Mouse (Mus musculus) central nervous system, embryonic 14 days (tissue): ENCODE data around the gene Iqgap1. TPM values are rescaled to one million over a fixed set of nuclear protein-coding genes. Genes with fewer than 3 reads are reported as not detected.

Experiments
- polyA plus RNA-seq: library from polyadenylated mRNA; depleted of rRNA; stranded (reverse); fragments of >200 nt; gene quantifications from 2 replicates; pipeline ENCODE4 v1.2.3, GENCODE M21; 2012; rRNA removed

Gene Iqgap1
- polyA plus RNA-seq = 24.8 and 30.0 TPM in 2 replicates

DNA sequence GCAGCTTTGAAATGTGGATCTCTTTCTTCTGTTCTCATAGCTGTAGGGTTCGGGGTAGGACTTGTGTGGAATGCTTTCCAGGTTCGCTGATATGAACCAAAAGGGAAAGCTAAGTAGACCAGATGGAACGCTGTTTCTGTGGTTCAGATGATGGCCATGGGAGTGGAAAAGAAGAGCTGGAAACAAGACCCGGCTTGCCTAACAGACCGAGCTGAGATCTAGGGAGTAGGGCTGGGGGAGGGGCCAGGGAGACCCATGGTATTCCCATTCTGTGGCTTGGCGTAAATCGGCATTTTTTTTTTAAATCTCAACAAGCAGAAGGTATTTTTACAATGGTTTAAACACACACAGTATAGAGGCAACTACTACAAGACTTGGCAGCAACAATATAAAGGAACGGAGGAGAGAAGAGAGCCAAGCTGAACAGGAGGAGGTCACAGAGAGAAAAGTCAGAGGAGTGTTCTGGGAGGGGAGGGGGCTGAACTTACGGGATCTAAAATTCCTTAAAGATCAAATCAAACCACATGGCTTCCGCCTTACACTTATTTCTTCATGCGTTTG lies at the start of gene Iqgap1:
Iqgap1 (minus strand) TSS at position 132 of the 561 bp plus-strand sequence.

DNA sequence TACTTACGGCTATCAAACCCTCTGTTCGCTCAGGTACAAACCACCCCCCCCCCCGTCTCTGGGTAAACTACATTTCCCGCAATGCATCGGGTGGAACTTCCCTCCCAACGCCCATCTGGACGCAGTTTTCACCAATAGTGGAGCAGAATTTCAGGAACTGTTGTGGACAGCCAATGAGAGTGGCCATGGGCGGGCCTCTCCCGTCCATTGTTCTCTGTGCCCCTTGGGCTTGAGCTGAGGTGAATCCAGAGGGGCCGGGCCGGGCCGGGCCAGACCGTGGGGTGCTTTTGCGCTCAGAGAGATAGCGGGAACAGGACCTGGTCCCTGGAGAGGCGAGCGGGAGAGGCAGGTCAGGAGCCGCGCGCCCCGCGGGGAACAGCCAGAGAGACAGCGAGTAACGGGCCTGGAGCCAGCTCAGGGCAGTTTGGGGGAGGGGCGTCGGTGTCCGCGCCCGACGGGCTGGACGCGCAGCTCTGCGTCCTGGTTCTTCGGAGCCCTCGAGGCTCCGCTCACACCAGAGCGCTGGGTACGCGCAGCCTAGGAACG lies 35.0 kb upstream of the Iqgap1 start, which contains the start of gene Zscan2:
Zscan2 (plus strand) TSS at position 192 of the 546 bp plus-strand sequence.

DNA sequence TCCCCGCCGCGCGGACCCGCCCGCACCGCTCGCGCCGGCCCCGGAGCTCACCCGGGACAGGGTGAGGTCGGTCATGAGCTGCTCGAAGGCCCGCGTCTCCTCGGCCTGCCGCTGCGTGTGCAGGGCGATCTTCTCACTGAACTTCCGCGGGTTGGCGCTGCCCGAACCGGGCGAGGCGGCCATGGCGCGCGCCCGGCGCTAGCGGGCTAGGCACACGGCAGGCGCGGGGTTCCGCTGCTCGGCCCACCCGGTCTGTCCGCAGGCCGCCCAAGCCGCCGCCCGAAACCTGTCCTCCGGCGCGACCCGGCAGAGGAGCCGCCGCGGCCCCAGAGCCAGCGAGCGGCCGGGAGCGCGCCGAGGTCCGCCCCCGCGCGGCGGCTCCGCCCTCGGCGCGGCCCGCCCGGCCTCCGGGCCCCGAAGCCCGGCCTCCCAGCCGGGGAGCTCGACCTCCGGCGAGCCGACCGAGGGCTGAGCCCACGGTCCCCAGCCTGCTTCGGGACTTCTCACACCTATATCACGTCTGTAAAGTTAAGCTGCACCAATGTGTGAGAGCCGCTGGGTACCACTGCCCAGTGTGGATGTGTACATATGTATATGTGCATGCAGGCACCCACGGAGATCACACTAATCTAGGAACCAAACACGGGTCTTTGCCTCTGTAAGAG lies 137.1 kb downstream of the Iqgap1 start, which contains the start of gene Crtc3:
Crtc3 (minus strand) TSS at position 322 of the 665 bp plus-strand sequence.

Other genes with a start within 250 kb of the Iqgap1 start
- gene Crtc3, start 137.1 kb downstream of the Iqgap1 start, polyA plus RNA-seq = 11.4 and 14.0 TPM in 2 replicates
- gene Zscan2, start 34.9 kb upstream of the Iqgap1 start, polyA plus RNA-seq = 36.5 and 36.8 TPM in 2 replicates
- gene Wdr73, start 75.3 kb upstream of the Iqgap1 start, polyA plus RNA-seq = 32.5 and 33.7 TPM in 2 replicates
- 11.1 and 13.0 TPM in 2 replicates for gene Nmb, start 79.1 kb upstream of the Iqgap1 start, polyA plus RNA-seq
- 113 and 135 TPM in 2 replicates for gene Sec11a, start 121.8 kb upstream of the Iqgap1 start, polyA plus RNA-seq
- gene Zfp592, start 167.7 kb upstream of the Iqgap1 start, polyA plus RNA-seq = 19.0 and 20.7 TPM in 2 replicates
- 0.07 and 0.53 TPM in 2 replicates for gene Alpk3, start 231.6 kb upstream of the Iqgap1 start, polyA plus RNA-seq